Mouse (Mus musculus): ENCODE results near the gene Zim1.

Gene Zim1

DNA sequence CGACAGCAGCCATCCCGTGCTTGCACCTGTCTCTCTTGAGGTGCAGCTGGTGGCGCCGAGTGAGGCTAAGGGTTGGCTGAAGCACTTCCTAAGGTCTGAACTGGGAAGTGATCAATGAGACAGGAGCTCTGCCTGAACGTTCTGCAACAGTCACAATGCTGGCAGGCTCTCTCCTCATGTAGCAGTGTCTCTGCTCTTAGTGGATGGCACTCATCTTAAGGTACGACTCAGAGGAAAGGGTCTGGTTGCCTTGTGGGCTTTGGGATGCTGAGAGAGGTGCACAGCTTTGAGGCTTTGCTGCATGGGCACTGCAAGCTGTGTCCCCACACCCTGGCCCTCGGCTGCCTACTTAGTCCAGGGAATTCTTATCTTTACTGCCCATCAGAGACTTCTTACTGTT lies 45.0 kb downstream of the Zim1 start:
- CTCF ChIA-PET, result interaction anchor here (0.5 kb wide), 1 partner anchor 480 kb away, joined by 13 read pairs; no protein-coding TSS in a partner anchor

GRCm38 (mm10) chr7:6650526-6650925 lies 45.7 kb downstream of the Zim1 start:
- CTCF ChIA-PET, result no interaction called here

- CTCF ChIA-PET, result no interaction called here
Measured at GRCm38 (mm10) chr7:6645821-6646220, 50.4 kb downstream of the Zim1 start.

DNA sequence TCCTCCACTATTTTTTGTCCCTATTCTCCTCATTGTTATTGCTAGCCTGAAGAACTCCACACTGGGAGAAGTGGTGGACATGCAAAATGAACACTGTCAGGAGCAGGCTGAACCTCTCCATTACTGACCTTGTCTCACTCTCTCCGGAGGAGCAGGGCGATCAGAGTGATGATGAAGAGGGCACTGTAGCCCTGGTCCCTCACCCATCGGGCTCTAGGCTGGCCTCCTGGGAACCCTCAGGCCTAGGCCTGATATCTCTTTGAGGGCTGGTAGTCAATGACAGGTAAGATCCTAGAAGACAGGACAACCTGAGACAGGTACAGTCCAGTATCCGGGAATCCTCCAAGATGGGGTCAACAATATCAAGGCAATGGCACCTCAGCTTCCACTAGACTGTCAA lies 58.2 kb downstream of the Zim1 start:
- CTCF ChIA-PET, result no interaction called here

DNA sequence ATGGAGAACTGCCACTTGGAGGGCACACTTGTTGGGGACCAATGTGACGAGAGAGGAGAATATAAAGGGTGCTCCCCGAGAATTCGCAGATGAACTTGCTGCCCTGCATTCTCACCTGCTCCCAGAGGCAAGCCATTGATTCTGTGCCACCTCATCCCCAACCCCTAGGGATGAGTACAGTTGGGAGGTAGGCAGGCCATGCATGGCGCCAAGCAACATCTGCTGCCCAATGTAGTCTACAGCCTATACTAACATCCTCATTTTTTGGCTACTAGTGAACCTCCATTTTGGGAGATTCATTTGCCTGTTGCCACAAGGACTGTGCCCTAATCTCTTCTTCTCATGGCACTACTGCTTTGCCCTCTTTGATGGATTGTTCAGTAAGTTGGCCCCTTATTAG lies 59.5 kb downstream of the Zim1 start:
- CTCF ChIA-PET, result interaction anchor here (0.6 kb wide), 1 partner anchor 281 kb away, joined by 4 read pairs; no protein-coding TSS in a partner anchor

GRCm38 (mm10) chr7:6635831-6636230 lies 60.4 kb downstream of the Zim1 start:
- CTCF ChIA-PET, result no interaction called here
